Mouse (Mus musculus): ENCODE measurements around the gene Olfr859. TPM values are rescaled to one million over a fixed set of nuclear protein-coding genes. Genes with fewer than 3 reads are reported as not detected.
"Not testable (repeated sequence)": the region's sequence is repeated elsewhere in the genome, so short reads cannot be mapped to it uniquely, and the experiment has no call there.

Olfr859 gene
- polyA plus RNA-seq (2015; fragmentation: Nextera tagmentation; extraction: Ambion mirVana) = not detected in 2 replicates

- not testable (repeated sequence) for H3K9ac ChIP-seq, H3K27me3 ChIP-seq, H3K4me1 ChIP-seq
Observed at GRCm38 (mm10) chr9:19804606-19805005, at the start of gene Olfr859. Gene Olfr859, plus strand, starts transcription at chr9:19804906.

DNA sequence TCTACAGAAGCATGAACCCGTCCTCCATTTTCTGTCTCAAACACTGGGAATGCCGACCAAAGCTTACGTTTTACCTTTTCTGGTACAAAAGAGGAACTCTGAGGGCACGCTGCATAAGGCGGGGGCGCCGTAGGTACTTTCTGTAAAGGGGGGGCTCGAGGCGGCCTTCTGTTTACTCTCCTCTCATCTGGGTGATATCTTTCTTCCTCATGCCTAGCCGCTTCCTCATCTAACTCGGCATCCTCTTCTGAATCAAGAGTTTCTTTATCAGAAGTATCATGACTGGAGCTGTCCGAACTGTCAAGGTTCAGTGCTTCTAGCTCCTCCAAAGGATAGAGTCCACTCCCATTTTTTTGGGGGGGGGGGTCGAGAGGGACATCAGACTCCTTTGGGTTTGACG, 35.6 kb upstream of the Olfr859 start:
- Histone ChIP-seq H3K27ac (no peak overlapping the region), H3K9me3 (no peaks in the 10 kb centered on the region; the same call in 1 of the 2 replicates), H3K36me3 (no peaks in the 10 kb centered on the region), H3K4me2 (no peak overlapping the region), H3K4me1 (no peaks in the 10 kb centered on the region), H3K9ac (no peak overlapping the region), H3K4me3 (no peak overlapping the region), H3K27me3 (no peaks in the 10 kb centered on the region)
- no peak for ATAC-seq (ENCODE audit: borderline replicate concordance, extremely low read depth, low FRiP score, low TSS enrichment)
- 82% methylated on average over 14 of the region's 14 CpGs for WGBS

More at GRCm38 (mm10) chr9:19804606-19805005, at the start of gene Olfr859:
- not testable (repeated sequence) for H3K4me3 ChIP-seq; H3K27ac ChIP-seq; H3K4me2 ChIP-seq; ATAC-seq (ENCODE audit: borderline replicate concordance, extremely low read depth, low FRiP score, low TSS enrichment); H3K9me3 ChIP-seq; H3K36me3 ChIP-seq
- 65% methylated on average over 1 of the region's 1 CpGs for WGBS

- Histone ChIP-seq H3K4me1 (no peaks in the 10 kb centered on the region), H3K27ac (no peak overlapping the region), H3K4me2 (no peak overlapping the region), H3K36me3 (no peaks in the 10 kb centered on the region), H3K9ac (no peak overlapping the region), H3K27me3 (no peaks in the 10 kb centered on the region), H3K4me3 (no peak overlapping the region), H3K9me3 (no peaks in the 10 kb centered on the region; the same call in 1 of the 2 replicates)
- ATAC-seq (ENCODE audit: borderline replicate concordance, extremely low read depth, low FRiP score, low TSS enrichment) = no peak
- WGBS = 93% methylated on average over 14 of the region's 14 CpGs
Observed at GRCm38 (mm10) chr9:19769701-19770100, 35.0 kb upstream of the Olfr859 start.

DNA sequence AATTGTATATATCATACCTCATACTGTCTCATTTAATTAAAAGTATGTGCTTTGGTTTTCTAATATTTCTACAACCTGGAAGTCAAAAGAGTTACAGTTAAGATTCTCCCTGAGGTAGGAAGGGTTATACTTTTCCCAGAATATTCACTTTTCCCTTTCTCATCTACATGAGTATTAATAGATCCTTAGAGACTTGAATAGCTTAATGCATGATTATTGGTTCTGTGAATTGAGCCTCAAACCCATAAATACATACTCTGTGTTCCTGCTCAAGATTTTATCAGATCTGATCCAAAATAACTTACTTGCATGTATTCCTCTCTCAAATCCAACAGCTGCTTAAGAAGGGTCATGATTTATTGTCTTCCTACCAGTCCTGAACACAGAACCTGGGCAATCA, 24.7 kb upstream of the Olfr859 start, which contains the start of gene Olfr58:
Gene Olfr58, plus strand, starts transcription at position 301 of the 400 bp plus-strand sequence.
- H3K4me2 ChIP-seq = no peak within 1 kb of the TSS
- H3K27ac ChIP-seq = no peak within 1 kb of the TSS
- H3K36me3 ChIP-seq = no peaks in the 10 kb centered on the region
- ATAC-seq (ENCODE audit: borderline replicate concordance, extremely low read depth, low FRiP score, low TSS enrichment) = no peak
- H3K9ac ChIP-seq = no peak within 1 kb of the TSS
- no peaks in the 10 kb centered on the region for H3K9me3 ChIP-seq
- no peak within 1 kb of the TSS for H3K4me3 ChIP-seq
- no peaks in the 10 kb centered on the region for H3K4me1 ChIP-seq
- H3K27me3 ChIP-seq = no peaks in the 10 kb centered on the region

DNA sequence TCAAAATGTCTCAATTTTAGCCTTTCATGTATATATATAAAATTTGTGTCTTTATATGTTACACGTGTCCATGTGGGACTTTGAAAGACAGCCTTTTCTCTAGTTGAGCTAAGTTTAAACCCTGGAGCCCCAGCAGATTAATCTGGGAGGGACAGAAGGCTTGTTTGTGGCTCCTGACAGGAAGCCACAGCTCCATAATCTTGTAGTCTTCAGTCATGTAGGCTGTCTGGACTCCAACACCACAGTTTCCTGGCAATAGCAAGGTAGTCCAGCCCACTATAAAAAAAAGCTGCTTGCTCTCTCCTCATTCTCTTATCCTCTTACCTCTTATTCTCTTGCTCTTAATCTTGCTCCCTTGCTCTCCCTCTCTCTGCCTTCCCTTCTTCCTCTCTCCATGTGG, 1.7 kb upstream of the Olfr859 start:
- no peaks in the 10 kb centered on the region for H3K36me3 ChIP-seq
- 50% methylated on average over 1 of the region's 1 CpGs for WGBS
- ATAC-seq (ENCODE audit: borderline replicate concordance, extremely low read depth, low FRiP score, low TSS enrichment) = no peak
- no peak overlapping the region for H3K9ac ChIP-seq
- no peaks in the 10 kb centered on the region for H3K9me3 ChIP-seq
- no peaks in the 10 kb centered on the region for H3K4me1 ChIP-seq
- H3K27ac ChIP-seq = no peak overlapping the region
- no peaks in the 10 kb centered on the region for H3K27me3 ChIP-seq
- H3K4me2 ChIP-seq = no peak overlapping the region
- H3K4me3 ChIP-seq = no peak overlapping the region

DNA sequence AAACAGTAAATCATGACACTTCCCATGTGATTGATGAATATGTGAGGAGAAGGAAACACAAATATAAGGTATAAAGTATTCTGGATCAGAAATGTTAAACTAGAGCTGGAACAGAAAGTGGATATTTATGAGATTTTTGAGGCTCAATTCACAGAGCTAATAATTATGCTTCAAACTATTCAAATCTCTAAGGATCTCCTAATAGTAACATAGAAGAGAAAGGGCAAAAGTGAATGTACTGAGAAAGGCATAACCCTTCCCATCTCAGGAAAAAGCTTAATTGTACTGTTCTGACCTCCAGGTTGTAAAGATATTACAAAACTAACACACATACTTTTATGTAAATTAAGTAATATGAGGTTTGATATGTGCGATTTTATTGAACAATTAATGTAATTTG, 44.9 kb downstream of the Olfr859 start, which contains the start of gene Olfr860:
Gene Olfr860, minus strand, starts transcription at position 101 of the 400 bp plus-strand sequence.
- WGBS = 78% methylated on average over 1 of the region's 1 CpGs
- H3K36me3 ChIP-seq = no peaks in the 10 kb centered on the region
- no peak within 1 kb of the TSS for H3K27ac ChIP-seq
- no peaks in the 10 kb centered on the region for H3K27me3 ChIP-seq
- no peak within 1 kb of the TSS for H3K4me3 ChIP-seq
- no peaks in the 10 kb centered on the region for H3K4me1 ChIP-seq
- no peak within 1 kb of the TSS for H3K4me2 ChIP-seq
- no peaks in the 10 kb centered on the region for H3K9me3 ChIP-seq
- H3K9ac ChIP-seq = no peak within 1 kb of the TSS
- ATAC-seq (ENCODE audit: borderline replicate concordance, extremely low read depth, low FRiP score, low TSS enrichment) = no peak

Other genes starting within 250 kb of the Olfr859 start
- not detected in 2 replicates for gene Olfr854, start 237.5 kb upstream of the Olfr859 start, polyA plus RNA-seq (2015; fragmentation: Nextera tagmentation; extraction: Ambion mirVana)
- gene Olfr855, start 222.3 kb upstream of the Olfr859 start, polyA plus RNA-seq (2015; fragmentation: Nextera tagmentation; extraction: Ambion mirVana) = not detected in 2 replicates
- 26.3 and 27.3 TPM in 2 replicates for gene Zfp317, start 182.8 kb upstream of the Olfr859 start, polyA plus RNA-seq (2015; fragmentation: Nextera tagmentation; extraction: Ambion mirVana)
- gene Olfr857, start 95.5 kb upstream of the Olfr859 start, polyA plus RNA-seq (2015; fragmentation: Nextera tagmentation; extraction: Ambion mirVana) = not detected in 2 replicates
- not detected in 2 replicates for gene Olfr58, start 24.6 kb upstream of the Olfr859 start, polyA plus RNA-seq (2015; fragmentation: Nextera tagmentation; extraction: Ambion mirVana)
- not detected in 2 replicates for gene Olfr860, start 44.8 kb downstream of the Olfr859 start, polyA plus RNA-seq (2015; fragmentation: Nextera tagmentation; extraction: Ambion mirVana)
- gene Olfr862, start 83.1 kb downstream of the Olfr859 start, polyA plus RNA-seq (2015; fragmentation: Nextera tagmentation; extraction: Ambion mirVana) = not detected in 2 replicates
- gene Olfr77, start 112.0 kb downstream of the Olfr859 start, polyA plus RNA-seq (2015; fragmentation: Nextera tagmentation; extraction: Ambion mirVana) = 0.20 and 0.24 TPM in 2 replicates
- not detected in 2 replicates for gene Olfr866, start 223.1 kb downstream of the Olfr859 start, polyA plus RNA-seq (2015; fragmentation: Nextera tagmentation; extraction: Ambion mirVana)

All from lung, embryonic 15.5 days (tissue).